Mouse (Mus musculus) embryonic facial prominence, embryonic 12.5 days (tissue): ENCODE data around the gene Ttc8. TPM values are rescaled to one million over a fixed set of nuclear protein-coding genes. Genes with fewer than 3 reads are reported as not detected.

ENCODE experiments used
- ATAC-seq: fragments of 200-750 bp; cut with Nextera tagmentation; 2 replicates; pipeline ENCODE4 v1.8.0; 2017; ENCODE audit not compliant: insufficient number of reproducible peaks, insufficient read depth, low FRiP score, low TSS enrichment
- H3K27ac ChIP-seq: fragments of 300-500 bp; sonication (generic); 2 replicates; pipeline ENCODE4 v1.5.1; 2016; ENCODE audit warnings: mild to moderate bottlenecking
- H3K27me3 ChIP-seq: fragments of 300-500 bp; sonication (generic); 2 replicates; pipeline ENCODE4 v1.6.1; 2016; ENCODE audit warnings: mild to moderate bottlenecking, moderate library complexity
- H3K36me3 ChIP-seq: fragments of 300-500 bp; sonication (generic); 2 replicates; pipeline ENCODE4 v1.6.1; 2016; ENCODE audit warnings: mild to moderate bottlenecking
- H3K4me1 ChIP-seq: fragments of 300-500 bp; sonication (generic); 2 replicates; pipeline ENCODE4 v1.6.1; 2016
- H3K4me2 ChIP-seq: fragments of 300-500 bp; sonication (generic); replicated peaks from 2 replicates; pipeline ENCODE4 v1.6.1; 2016; ENCODE audit warnings: mild to moderate bottlenecking, moderate library complexity
- H3K4me3 ChIP-seq: fragments of 300-500 bp; sonication (generic); 2 replicates; pipeline ENCODE4 v1.5.1; 2016; ENCODE audit warnings: mild to moderate bottlenecking
- H3K9ac ChIP-seq: fragments of 300-500 bp; sonication (generic); 2 replicates; pipeline ENCODE4 v1.6.1; 2016; ENCODE audit warnings: mild to moderate bottlenecking, moderate library complexity
- H3K9me3 ChIP-seq: fragments of 300-500 bp; sonication (generic); 2 replicates; pipeline ENCODE4 v1.6.1; 2016; ENCODE audit warnings: mild to moderate bottlenecking, moderate library complexity
- WGBS: fragments of 180-500 bp; shearing (Covaris S2); methylation state at CpG from one replicate; pipeline ENCODE4 v1.1.7; 2016; 5-methylcytosine and 5-hydroxymethylcytosine counted together
- polyA plus RNA-seq: library from polyadenylated mRNA; unstranded; fragments of >200 nt; fragmentation: Nextera tagmentation; extraction: Ambion mirVana; gene quantifications from 2 replicates; pipeline ENCODE4 v1.2.1, GENCODE M21; 2016

Gene Ttc8
- polyA plus RNA-seq, 1 experiment from 2014 or later: 36.8 TPM

- H3K36me3 ChIP-seq: peaks cover 31% of the 10 kb centered on the region
Measured at GRCm38 (mm10) chr12:98974157-98974804, 53.9 kb downstream of the Ttc8 start.

GRCm38 (mm10) chr12:98981081-98981480 lies 60.7 kb downstream of the Ttc8 start:
- no peak for ATAC-seq
- H3K27ac ChIP-seq: no peak overlapping the region
- 90% methylated on average over 3 of the region's 3 CpGs for WGBS
- no peak overlapping the region for H3K4me2 ChIP-seq
- no peak overlapping the region for H3K9ac ChIP-seq
- H3K4me3 ChIP-seq: no peak overlapping the region
- no peaks in the 10 kb centered on the region for H3K27me3 ChIP-seq
- H3K9me3 ChIP-seq: no peaks in the 10 kb centered on the region
- no peaks in the 10 kb centered on the region for H3K4me1 ChIP-seq
- peaks cover 36% of the 10 kb centered on the region for H3K36me3 ChIP-seq

More at GRCm38 (mm10) chr12:98974157-98974804, 53.9 kb downstream of the Ttc8 start:
- Histone ChIP-seq H3K4me1 (no peaks in the 10 kb centered on the region), H3K4me3 (no peak overlapping the region), H3K27me3 (no peaks in the 10 kb centered on the region), H3K4me2 (no peak overlapping the region), H3K27ac (no peak overlapping the region), H3K9ac (no peak overlapping the region), H3K9me3 (no peaks in the 10 kb centered on the region)
- no peak for ATAC-seq
- WGBS: 75% methylated on average over 12 of the region's 12 CpGs

GRCm38 (mm10) chr12:98984785-98985184 lies 64.4 kb downstream of the Ttc8 start:
- no peaks in the 10 kb centered on the region for H3K27me3 ChIP-seq
- no peaks in the 10 kb centered on the region for H3K9me3 ChIP-seq
- H3K9ac ChIP-seq: no peak overlapping the region
- WGBS: 93% methylated on average over 2 of the region's 2 CpGs
- H3K4me2 ChIP-seq: no peak overlapping the region
- H3K27ac ChIP-seq: no peak overlapping the region
- no peak overlapping the region for H3K4me3 ChIP-seq
- H3K36me3 ChIP-seq: peaks cover 8% of the 10 kb centered on the region; the same call in 1 of the 2 replicates
- H3K4me1 ChIP-seq: no peaks in the 10 kb centered on the region
- no peak for ATAC-seq

GRCm38 (mm10) chr12:98991076-98991829 lies 70.9 kb downstream of the Ttc8 start:
- Histone ChIP-seq H3K9ac (no peak overlapping the region), H3K4me2 (no peak overlapping the region), H3K9me3 (no peaks in the 10 kb centered on the region), H3K4me1 (no peaks in the 10 kb centered on the region), H3K27ac (no peak overlapping the region), H3K27me3 (no peaks in the 10 kb centered on the region), H3K4me3 (no peak overlapping the region), H3K36me3 (no peaks in the 10 kb centered on the region)
- no peak for ATAC-seq
- 72% methylated on average over 2 of the region's 2 CpGs for WGBS

- 64% methylated on average over 3 of the region's 3 CpGs for WGBS
- H3K27ac ChIP-seq: no peak overlapping the region
- ATAC-seq: no peak
Measured at GRCm38 (mm10) chr12:98991830-98992216, 71.4 kb downstream of the Ttc8 start.

GRCm38 (mm10) chr12:98993736-98994135 lies 73.4 kb downstream of the Ttc8 start:
- Histone ChIP-seq H3K36me3 (no peaks in the 10 kb centered on the region), H3K4me3 (no peak overlapping the region), H3K9me3 (no peaks in the 10 kb centered on the region), H3K4me1 (no peaks in the 10 kb centered on the region), H3K27ac (no peak overlapping the region), H3K4me2 (no peak overlapping the region), H3K27me3 (no peaks in the 10 kb centered on the region), H3K9ac (no peak overlapping the region)
- 89% methylated on average over 2 of the region's 2 CpGs for WGBS
- ATAC-seq: no peak

More at GRCm38 (mm10) chr12:98991830-98992216, 71.4 kb downstream of the Ttc8 start:
- H3K4me1 ChIP-seq: no peaks in the 10 kb centered on the region
- no peaks in the 10 kb centered on the region for H3K27me3 ChIP-seq
- H3K4me3 ChIP-seq: no peak overlapping the region
- no peaks in the 10 kb centered on the region for H3K9me3 ChIP-seq
- H3K9ac ChIP-seq: no peak overlapping the region
- H3K36me3 ChIP-seq: no peaks in the 10 kb centered on the region
- H3K4me2 ChIP-seq: no peak overlapping the region

- Histone ChIP-seq H3K4me3 (no peak overlapping the region), H3K27ac (no peak overlapping the region), H3K4me2 (no peak overlapping the region), H3K9me3 (no peaks in the 10 kb centered on the region), H3K9ac (no peak overlapping the region), H3K27me3 (no peaks in the 10 kb centered on the region), H3K4me1 (no peaks in the 10 kb centered on the region), H3K36me3 (no peaks in the 10 kb centered on the region)
- 73% methylated on average over 3 of the region's 3 CpGs for whole genome bisulfite sequencing
- no peak for ATAC-seq
Measured at GRCm38 (mm10) chr12:98994366-98994765, 74.0 kb downstream of the Ttc8 start.

- Histone ChIP-seq H3K4me1 (no peaks in the 10 kb centered on the region), H3K36me3 (no peaks in the 10 kb centered on the region), H3K9ac (no peak overlapping the region), H3K27ac (no peak overlapping the region), H3K4me3 (no peak overlapping the region), H3K4me2 (no peak overlapping the region), H3K27me3 (no peaks in the 10 kb centered on the region), H3K9me3 (no peaks in the 10 kb centered on the region)
- 82% methylated on average over 1 of the region's 1 CpGs for WGBS
- no peak for ATAC-seq
Measured at GRCm38 (mm10) chr12:98995881-98996280, 75.5 kb downstream of the Ttc8 start.

- H3K4me3 ChIP-seq: no peak overlapping the region
- no peak overlapping the region for H3K9ac ChIP-seq
- no peaks in the 10 kb centered on the region for H3K27me3 ChIP-seq
- no peaks in the 10 kb centered on the region for H3K4me1 ChIP-seq
- 36% methylated on average over 6 of the region's 6 CpGs for WGBS
- H3K36me3 ChIP-seq: no peaks in the 10 kb centered on the region
- H3K27ac ChIP-seq: no peak overlapping the region
- no peak overlapping the region for H3K4me2 ChIP-seq
- no peak for ATAC-seq
- H3K9me3 ChIP-seq: no peaks in the 10 kb centered on the region
Measured at GRCm38 (mm10) chr12:98996581-98996988, 76.2 kb downstream of the Ttc8 start.

GRCm38 (mm10) chr12:98997046-98997445 lies 76.7 kb downstream of the Ttc8 start:
- 87% methylated on average over 5 of the region's 5 CpGs for WGBS
- no peaks in the 10 kb centered on the region for H3K9me3 ChIP-seq
- ATAC-seq: no peak
- no peak overlapping the region for H3K27ac ChIP-seq
- H3K9ac ChIP-seq: no peak overlapping the region
- no peak overlapping the region for H3K4me2 ChIP-seq
- no peaks in the 10 kb centered on the region for H3K36me3 ChIP-seq
- H3K27me3 ChIP-seq: no peaks in the 10 kb centered on the region
- H3K4me1 ChIP-seq: no peaks in the 10 kb centered on the region
- no peak overlapping the region for H3K4me3 ChIP-seq

- Histone ChIP-seq H3K27me3 (no peaks in the 10 kb centered on the region), H3K9ac (no peak overlapping the region), H3K4me1 (no peaks in the 10 kb centered on the region), H3K4me2 (no peak overlapping the region), H3K27ac (no peak overlapping the region), H3K36me3 (no peaks in the 10 kb centered on the region), H3K4me3 (no peak overlapping the region), H3K9me3 (no peaks in the 10 kb centered on the region)
- WGBS: 85% methylated on average over 10 of the region's 10 CpGs
- no peak for ATAC-seq
Measured at GRCm38 (mm10) chr12:98998662-98999428, 78.5 kb downstream of the Ttc8 start.

- Histone ChIP-seq H3K9ac (no peak overlapping the region), H3K4me2 (no peak overlapping the region), H3K4me3 (no peak overlapping the region), H3K27ac (no peak overlapping the region), H3K9me3 (no peaks in the 10 kb centered on the region), H3K27me3 (no peaks in the 10 kb centered on the region), H3K36me3 (no peaks in the 10 kb centered on the region), H3K4me1 (no peaks in the 10 kb centered on the region)
- whole genome bisulfite sequencing: 84% methylated on average over 2 of the region's 2 CpGs
- no peak for ATAC-seq
Measured at GRCm38 (mm10) chr12:99000310-99000709, 79.9 kb downstream of the Ttc8 start.
